Mouse (Mus musculus): ENCODE results near the gene Aifm2.

GRCm38 (mm10) chr10:61675935-61676334 lies 39.1 kb upstream of the Aifm2 start:
- TF ChIP-seq MAFK (IDR thresholded peaks at IDR 0.05; ENCODE audit: insufficient read depth, low read depth, low read length), result no peak
- no peak for TF ChIP-seq CHD2 (IDR thresholded peaks at IDR 0.05; ENCODE audit: low read depth, low read length)
- no peak for TF ChIP-seq ZNF384 (IDR thresholded peaks at IDR 0.05; ENCODE audit: low read depth, low read length)
- no peak for TF ChIP-seq ZC3H11A (IDR thresholded peaks at IDR 0.05; ENCODE audit: borderline replicate concordance, low read depth, low read length)
- no peak for TF ChIP-seq HCFC1 (IDR thresholded peaks at IDR 0.05; ENCODE audit: borderline replicate concordance, insufficient read depth, low read length)

All from ES-E14 (cell line).